Mouse (Mus musculus): ENCODE measurements at regions not wholly inside any gene's neighbourhood (a gene's known extent, or its start where the extent isn't known, plus 50 kb on each side); places are given as distances from the start of the nearest gene placed in this dataset.

DNA sequence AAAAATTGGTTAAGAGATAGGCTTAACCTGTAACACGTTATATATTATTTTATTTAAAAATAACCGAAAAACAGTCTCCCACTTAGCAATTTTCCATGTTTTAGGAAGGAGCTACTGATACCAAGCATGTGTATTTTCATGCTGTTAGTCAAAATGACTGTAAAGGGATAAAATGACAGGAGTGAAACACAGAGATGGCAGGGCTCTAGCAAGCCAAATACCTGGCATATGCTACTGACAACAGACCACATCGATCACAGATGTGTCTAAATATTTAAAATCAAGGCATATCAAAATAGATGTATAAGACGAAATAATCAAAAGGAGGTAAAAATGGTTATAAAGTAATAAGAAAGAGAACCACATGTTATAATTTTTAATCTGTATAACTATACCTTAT lies 231.0 kb upstream of the Cnr1 start:
- no peak for DNase-seq (ENCODE audit: low spot score)

DNA sequence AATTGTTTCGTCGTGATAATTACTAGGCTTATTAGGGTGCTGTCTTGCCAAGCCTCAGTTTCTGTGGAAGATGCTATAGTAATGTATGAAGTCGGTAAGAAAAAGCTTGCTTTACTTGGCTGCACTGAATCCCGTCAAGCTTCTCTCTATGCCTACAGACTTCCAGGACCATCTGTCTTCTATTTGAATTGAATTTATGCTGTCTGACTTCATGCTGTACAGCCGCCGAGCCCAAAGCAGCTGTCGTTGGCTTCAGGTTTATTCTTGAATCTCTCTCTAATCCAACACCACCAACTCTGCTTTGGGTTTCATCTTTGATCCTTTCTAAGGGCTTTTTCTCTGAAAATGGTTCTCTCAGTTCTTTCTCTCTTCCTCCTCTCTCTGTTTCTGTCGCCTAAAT lies 227.4 kb upstream of the Cnr1 start:
- DNase-seq (ENCODE audit: low spot score), result no peak

DNA sequence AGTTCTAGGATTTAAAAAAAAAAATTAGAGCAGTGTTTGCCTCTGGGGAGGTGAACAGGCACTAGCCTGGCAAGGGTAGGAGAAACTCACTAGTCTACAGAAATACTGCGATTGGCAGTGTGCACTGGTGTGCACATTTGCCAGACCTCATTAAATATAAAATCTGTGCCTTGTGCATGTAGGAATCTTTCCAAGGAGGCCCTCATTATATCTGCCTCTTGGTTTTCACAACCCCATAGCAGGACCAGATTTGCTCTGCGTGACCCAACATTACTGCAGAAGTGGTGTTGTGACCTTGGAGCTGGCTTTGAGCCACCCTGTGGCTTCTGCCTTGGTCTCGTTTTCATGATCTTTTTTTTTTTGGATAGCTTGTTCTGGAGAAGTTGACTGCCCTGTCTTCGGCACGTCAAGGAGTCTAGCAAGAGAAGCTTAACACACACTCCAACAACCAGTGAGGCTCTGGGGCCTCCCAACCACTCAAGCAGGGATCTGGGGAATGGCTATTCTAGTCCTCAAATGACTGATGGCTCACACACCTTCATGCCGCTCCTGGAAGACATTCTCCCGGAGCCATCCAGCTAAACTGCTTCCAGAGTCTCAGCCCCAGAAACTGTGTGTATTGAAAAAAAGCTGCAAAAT lies 222.2 kb upstream of the Cnr1 start:
- DNase-seq (ENCODE audit: low spot score), result no peak

DNA sequence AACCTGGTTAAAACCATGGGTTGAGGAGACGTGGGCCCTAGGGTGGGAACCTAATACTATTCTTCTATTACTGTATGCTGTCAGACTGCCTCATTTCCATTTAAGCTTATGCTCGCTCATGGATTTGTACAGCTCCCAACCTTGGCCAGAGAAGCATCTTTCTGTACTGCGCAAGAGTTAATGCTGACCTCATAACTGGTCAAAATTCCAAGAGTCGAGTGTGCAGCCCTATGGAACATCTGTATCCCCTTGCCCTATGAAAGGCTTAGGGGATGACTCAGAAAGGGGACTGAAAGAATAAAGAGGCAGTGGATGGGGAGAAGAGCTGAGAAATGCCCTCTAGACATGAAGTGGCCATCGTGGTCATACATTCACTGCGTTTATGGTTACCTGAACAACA lies 218.7 kb upstream of the Cnr1 start:
- no peak for DNase-seq (ENCODE audit: low spot score)

DNA sequence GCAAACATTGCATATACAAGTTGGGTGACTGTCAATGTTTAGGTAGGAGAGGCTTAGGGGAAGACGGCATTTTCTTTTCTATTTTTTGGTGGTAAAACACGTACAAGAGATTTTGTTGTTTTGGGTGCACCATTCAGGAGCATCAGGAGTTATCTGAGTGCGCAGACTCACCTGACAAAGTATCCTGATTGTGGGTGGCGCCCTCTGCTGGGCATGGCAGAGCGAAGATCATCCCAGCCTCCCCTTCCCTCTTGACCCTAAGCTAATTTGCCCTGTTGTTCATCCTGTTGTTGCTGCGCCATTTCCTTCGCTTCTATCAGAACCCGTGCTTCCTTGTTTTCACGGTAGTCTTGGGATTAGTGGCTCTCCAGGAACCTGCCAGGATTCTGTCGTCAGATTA lies 217.6 kb upstream of the Cnr1 start:
- DNase-seq (ENCODE audit: low spot score), result peak; percentile 21

DNA sequence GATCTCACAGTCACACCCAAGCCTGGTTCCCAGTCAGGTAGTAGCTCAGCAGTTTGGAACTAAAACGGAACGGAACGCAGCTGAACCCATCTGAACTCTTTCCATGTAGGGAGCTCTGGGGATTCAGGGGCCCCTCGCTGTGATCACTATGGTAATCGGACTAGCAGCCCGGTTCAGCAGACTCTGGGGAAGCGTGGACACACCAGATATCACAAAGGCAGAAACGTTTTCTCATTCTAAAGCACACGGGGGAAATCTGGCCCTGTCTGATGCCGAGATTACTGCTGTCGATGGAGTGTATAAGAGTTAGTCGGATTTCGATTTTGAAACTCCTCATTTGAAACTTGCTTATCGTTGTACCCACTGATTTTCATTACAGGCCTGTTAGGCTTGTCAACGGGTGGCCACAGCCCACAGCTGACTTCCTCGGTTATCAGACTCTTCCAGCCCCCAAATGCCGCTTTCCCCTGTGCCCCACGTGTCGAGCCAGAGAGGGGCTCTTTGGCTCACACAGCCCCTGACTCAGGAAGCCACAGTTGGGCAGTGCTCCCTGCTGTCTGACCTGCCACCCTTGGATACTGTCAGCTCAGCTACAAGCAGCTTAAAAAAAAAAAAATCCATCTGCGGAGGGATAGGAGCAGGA lies 207.8 kb upstream of the Cnr1 start:
- DNase-seq (ENCODE audit: low spot score), result peak; percentile 49

DNA sequence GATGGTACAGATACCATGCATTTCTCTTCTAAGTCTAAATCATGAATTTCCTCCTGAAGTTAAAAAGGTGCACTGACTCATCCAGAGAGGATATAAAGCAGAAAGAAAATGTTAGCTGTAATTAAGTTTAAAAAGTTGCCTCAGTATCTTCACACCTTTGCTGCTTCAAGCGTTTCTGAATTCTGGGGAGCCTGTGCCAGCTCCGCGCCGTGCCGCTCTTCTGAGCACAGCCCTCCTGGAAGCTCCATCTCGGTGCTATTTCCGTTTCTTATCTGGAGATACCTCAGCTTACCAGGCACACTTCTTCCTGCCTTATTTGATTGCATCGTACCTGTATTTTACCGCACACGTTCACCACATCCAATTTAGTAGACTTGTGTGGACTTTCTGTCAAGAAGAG lies 203.4 kb upstream of the Cnr1 start:
- no peak for DNase-seq (ENCODE audit: low spot score)

DNA sequence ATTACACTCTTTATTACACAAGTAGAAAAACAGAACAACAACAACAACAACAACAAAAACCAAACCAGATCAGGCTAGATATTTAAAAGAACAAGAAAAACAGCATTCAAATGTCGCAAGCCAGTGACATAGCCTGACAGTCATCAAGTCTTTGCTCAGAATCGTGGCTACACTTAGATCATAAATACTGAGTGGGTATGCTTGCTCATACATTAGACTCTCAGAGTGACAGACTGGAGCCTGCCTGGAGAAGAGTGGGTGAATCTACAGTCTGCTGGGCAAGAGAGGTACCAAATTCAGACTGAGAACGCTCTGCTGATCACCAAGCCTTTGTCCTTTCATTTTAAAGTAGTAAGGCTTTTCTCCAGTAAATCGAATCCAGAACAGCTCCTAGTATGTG lies 202.4 kb upstream of the Cnr1 start:
- no peak for DNase-seq (ENCODE audit: low spot score)

DNA sequence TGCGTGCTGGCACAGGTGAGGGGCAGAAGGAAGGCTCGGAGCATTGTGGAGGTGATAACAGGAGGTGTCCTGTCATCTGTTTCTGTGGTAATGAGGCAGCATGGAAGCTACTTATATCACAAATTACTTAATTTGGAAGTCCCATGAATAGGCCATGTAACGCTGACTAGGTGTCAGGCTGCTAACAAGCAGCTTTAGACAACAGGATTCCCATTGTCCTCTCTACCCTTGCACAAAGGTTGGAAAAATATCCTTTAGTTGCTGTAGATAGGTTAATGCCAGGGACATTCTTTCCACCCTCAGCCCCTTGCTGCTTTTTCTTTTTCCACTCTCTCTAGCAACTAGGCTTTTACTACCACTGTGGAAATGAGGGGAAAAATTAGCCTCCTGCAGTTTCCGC lies 192.6 kb upstream of the Cnr1 start:
- no peak for DNase-seq (ENCODE audit: low spot score)

DNA sequence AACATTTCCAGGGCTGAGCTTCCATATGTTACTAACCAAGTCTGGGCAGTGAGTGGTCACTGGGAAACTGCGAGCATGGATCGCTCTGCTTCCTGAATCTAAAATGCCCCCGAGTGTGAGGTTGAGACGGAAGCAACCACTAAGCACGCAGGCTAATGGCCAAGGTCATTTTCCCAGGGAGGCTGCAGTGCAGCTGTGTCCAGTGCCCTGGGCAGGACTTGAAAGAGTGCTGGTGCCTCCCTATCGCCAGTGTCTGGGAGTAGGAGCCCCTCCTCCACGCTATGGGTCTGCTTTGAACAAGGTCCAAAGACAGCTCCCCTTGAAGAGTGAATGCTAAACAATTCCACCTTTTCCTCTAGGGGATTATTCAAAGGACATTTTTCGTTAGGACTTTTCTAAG lies 189.5 kb upstream of the Cnr1 start:
- no peak for DNase-seq (ENCODE audit: low spot score)

DNA sequence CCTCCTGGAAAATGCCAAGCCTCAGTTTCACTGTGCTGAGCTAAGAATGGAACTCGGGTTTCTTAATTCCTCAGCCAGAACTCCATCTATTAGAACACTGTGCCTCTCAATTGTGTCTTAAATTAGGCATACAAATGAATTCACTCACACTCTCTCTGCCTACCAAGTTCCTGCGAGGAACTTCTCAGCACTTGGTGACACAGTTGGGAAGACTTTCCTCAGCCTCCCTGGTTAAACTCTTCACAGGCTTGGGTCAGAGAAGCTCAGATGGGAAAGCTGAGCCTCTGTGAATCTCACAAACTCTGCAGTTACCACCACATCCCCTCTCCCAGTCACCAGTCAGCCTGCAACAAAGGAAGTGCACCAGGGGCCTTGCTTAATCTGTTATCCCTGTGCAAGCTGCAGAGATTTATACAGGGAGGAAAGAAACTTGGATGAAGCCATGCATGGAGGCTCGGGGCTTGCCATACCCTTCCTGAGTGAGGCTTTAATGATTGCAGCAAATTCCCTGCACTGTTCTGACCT lies 188.9 kb upstream of the Cnr1 start:
- DNase-seq (ENCODE audit: low spot score), result no peak

DNA sequence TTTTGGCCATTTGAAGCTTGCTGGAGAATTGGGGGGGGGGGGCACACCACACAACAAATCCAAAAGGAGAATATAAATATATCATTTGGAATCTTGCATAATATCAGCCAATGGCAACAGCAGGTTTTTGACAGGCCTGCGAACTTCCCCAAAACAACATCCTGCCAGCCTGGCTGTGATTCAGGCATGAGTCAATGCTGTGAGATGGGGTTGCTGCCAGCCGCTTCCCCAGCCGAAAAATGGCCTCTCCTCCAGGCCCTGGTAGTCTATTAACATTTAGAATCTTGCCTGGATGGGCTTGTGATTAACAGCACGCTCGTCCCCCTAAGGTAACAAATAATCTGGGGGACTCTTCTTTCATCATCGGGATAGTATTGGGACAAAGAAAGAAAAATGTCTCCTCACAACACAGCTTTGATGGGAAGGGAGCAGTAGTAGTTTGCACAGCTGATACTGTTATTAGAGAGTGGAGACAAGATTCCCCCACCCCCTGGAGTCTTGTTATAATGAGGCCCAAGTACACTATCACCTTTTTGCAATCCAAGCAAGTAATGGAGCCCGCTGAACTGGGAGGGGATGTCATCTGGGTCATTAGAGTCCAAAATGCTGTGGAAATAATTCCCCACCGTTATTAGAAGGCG lies 188.2 kb upstream of the Cnr1 start:
- DNase-seq (ENCODE audit: low spot score), result no peak

DNA sequence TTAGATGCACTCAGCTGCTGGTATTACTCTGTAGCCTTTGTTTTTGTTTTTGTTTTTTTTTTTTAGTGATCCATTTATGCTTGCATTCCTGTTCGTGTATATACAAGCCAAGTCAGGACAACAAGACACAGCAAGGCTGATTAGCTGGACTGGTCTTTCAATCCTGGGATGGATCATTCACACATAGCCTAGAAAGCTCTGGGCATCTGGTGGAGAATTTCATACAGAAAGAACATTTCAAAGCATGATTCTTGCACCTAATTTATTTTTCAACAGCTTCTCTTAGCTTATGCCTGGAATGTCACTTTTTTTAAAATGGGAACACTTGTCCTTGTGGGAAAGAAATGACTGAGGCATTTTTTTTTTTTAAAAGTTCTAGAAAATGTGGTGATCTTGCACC lies 187.1 kb upstream of the Cnr1 start:
- DNase-seq (ENCODE audit: low spot score), result no peak

DNA sequence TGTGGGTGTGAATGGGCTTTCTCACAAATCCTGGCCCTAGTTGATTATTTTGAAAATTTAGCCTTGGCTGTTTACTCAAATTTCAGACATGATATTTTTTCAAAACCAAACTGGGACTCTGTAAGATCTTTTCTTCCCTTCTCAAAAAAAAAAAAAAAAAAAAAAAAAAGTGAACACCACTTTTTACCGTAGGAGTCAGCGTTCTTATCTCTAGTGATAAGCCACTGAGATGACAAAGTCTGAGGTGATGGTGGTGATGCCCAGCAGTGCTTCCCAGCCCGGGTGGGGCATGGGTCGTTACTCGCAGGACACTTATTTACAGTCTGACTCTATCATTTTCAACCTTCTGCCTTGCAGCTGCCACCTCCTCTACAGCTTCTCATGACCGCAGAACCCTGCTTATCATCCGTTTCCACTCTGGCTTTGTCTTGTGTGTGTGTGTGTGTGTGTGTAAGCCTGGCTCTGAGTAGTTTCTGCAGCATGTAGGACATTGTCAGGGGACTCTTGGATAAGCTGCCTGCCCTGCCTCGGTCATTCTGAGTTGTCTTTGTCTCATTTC lies 186.5 kb upstream of the Cnr1 start:
- DNase-seq (ENCODE audit: low spot score), result no peak

DNA sequence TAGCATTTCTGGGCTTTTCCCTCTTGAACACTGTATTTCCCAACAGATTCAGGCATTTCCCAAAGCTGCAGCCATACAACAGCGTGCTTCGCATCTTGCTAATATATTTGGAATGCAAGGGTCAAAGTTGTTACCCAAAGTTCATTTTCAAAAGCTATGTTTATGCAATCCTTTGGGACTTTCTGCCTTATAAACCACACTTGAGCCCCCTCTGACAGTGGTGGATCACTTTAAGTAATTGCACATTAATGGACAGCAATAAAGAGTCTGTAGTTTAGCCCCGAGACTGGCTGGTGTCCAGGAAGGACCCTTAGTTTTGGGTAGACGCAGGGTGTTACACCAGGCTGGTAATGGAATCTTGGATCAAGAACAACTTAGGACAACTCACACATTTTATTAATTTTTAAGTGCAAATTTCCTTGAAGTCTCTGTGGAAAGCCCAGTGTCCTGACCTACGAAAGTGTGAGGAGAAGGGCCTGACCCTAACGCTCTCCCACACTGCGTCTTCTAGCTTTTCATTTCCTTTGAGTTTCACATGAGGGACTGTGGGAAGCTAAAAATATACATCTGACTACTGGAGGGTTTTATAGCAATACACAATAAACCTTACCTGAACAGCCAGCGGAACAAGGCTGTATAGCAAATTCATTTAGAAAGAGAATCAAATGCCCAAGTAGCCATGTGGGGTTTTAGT lies 185.0 kb upstream of the Cnr1 start:
- no peak for DNase-seq (ENCODE audit: low spot score)

DNA sequence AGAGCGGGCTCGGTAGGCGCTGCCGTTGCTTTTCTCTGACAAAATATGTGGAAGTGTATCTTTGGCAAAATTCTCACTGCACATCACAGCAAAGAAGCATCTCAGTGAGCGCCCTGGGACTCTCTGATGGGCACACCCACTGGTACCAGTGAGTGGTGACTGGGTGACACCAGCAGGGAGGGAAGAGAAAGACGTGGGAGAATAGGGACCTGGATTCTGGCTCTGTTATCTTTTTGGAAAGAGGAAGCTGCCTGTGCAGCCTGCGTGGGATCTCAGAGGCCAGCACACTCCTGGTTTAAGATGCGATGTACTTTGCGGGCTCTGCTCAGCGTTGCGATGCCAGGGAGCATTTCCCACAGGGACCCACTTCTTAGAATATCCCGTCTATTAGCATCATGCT lies 183.4 kb upstream of the Cnr1 start:
- no peak for DNase-seq (ENCODE audit: low spot score)

DNA sequence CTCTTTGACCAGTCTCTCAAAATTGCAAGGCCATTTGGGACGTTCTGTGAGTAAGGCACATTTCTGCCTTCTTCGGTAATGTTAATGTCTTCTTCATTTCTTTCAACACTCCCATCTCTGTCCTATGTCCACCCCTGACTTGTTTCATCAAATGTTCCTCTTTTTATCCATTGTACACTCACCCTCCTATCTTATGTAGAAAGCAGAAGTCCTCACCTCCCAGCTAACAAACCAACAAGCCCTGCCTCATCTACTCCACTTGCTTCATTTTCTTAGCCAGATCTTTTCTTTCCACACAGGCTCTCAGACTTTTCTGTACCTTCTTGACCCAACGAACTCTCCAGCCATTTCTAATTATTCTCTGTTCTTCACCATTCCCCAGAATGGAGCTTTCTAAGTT lies 179.2 kb upstream of the Cnr1 start:
- DNase-seq (ENCODE audit: low spot score), result no peak

DNA sequence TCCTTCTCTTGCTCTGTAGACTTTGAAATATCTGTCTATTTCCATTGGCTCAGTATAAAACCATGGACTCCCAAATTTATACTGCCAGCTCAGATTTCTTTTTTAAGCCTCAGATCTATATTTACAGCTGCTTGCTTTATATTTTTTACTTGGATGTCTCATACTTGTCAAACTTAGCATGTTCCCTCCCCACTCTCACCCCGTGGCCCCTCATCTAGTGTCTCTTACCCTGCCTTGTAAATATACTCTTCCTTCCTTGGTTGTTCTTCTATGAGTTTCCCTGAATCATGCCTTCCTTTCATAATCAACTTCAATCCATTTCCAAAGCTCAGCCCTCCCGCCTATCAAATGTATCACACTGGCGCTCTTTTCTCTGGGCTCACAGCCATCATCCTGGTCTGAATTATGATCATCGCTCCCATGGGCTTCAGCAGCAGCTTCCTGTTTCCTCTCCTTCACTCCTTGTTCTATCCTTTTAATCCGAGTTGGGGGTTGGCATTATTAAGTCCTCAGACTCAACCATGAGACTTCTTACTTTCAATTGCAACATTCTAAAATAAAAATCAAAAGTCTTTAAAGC lies 177.0 kb upstream of the Cnr1 start:
- no peak for DNase-seq (ENCODE audit: low spot score)

DNA sequence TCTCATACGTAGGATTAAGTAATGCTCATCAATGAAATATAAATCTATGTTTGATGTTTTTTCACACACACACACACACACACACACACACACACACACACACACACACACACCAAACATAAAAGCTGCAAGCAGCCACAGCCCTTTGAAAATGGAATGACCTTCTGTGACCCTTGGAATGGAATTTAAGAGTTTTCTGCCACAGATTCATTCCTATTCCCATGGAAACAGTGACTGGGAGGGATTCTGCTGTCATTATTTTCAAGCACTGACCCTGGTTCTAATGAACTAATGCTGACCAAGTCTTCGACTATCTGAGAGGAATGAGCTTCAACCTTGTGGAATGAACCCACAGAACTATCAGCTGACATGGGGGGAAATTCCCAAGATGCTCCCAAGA lies 156.7 kb upstream of the Cnr1 start:
- peak; percentile 16 for DNase-seq (ENCODE audit: low spot score)

DNA sequence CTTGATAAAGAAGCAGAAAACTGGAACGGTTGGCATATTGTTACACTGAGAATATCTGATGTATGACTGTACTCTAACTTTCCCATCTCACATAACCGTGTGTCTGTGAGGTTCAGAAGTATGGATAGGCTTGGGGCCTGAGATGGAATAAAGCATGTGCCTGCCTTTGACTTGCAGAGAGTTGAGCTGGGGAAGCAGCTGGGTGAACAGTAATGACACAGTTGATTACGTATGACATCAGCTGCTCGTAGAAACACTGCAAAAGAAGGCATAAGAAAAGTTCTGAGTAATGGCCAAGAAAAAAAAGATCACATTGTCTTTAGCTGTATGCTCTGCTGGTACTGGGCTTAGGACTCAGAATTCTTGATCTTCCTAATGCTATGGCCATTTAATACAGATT lies 138.4 kb upstream of the Cnr1 start:
- DNase-seq (ENCODE audit: low spot score), result no peak

DNA sequence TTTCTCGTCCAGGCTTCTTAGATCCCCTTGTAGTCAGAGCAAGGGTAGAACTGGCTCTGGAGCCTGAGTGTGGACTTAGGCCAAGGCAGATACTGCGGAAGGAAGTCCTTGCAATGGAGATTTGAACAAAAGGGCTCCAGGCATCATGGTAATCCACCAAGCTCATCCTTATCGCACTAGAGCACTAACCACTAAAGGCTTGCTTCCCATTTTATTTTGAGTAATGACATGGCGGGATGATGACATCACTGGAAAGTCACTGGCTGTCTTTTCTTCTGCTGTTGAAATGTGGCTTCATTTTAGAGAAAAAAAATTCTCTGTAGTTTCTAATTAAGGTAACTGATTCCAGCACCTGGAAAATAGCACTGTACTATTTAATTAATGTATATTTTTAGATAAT lies 137.4 kb upstream of the Cnr1 start:
- DNase-seq (ENCODE audit: low spot score), result no peak

DNA sequence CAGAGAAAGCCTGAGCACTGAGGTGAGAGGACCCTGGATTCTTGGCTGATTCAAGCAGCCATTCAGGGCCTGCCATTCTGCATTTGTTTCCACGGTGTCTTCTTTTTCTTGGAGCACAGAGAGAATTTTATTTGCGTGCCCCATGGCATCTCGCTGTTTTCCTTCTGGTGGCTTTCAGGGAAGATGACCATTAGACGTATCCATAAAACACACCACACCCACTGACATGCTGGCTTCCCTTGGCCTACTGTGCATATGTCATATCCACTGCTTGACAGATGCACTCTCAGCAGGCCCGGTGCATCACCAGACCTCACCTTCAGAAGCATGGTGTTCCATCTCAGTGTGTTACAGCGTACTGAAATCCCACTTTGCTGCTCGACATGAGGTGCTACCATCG lies 131.0 kb upstream of the Cnr1 start:
- DNase-seq (ENCODE audit: low spot score), result no peak
